Mouse (Mus musculus) c-Kit-positive CD71-positive TER-119-negative erythroid progenitor cells, embryonic 14.5 days (primary cell): ENCODE data around the gene Rinl.

Experiments
- DNase-seq: peaks from one replicate; pipeline ENCODE4 v3.0.0-alpha.2; 2013; ENCODE audit warnings: low read depth

Gene Rinl

GRCm38 (mm10) chr7:28788307-28789195 is at the start of gene Rinl:
TSS of gene Rinl (plus strand) at chr7:28788969.
- DNase-seq: no peak

DNA sequence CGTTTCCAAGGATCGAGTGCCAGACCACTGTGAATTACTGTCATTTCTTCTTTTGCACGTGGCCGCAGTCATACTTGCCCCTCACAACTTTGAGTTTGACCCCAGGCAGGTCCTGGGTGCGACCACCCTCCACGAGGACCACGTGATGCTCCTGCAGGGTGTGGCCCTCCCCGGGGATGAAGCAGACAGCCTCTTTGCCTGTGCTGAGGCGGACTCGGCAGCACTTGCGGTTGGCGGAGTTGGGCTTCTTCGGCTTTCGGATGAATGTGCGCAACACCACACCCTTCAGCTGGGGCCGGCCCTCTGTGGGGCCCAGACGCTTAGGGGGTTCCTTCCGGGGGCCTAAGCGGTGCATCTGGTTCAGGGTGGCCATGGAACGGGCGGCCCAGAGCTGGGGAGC is 48.9 kb upstream of the Rinl start:
- DNase-seq: no peak

GRCm38 (mm10) chr7:28740949-28741348 is 47.8 kb upstream of the Rinl start:
- no peak for DNase-seq

- DNase-seq: no peak
Measured at GRCm38 (mm10) chr7:28741368-28741708, 47.4 kb upstream of the Rinl start.

DNA sequence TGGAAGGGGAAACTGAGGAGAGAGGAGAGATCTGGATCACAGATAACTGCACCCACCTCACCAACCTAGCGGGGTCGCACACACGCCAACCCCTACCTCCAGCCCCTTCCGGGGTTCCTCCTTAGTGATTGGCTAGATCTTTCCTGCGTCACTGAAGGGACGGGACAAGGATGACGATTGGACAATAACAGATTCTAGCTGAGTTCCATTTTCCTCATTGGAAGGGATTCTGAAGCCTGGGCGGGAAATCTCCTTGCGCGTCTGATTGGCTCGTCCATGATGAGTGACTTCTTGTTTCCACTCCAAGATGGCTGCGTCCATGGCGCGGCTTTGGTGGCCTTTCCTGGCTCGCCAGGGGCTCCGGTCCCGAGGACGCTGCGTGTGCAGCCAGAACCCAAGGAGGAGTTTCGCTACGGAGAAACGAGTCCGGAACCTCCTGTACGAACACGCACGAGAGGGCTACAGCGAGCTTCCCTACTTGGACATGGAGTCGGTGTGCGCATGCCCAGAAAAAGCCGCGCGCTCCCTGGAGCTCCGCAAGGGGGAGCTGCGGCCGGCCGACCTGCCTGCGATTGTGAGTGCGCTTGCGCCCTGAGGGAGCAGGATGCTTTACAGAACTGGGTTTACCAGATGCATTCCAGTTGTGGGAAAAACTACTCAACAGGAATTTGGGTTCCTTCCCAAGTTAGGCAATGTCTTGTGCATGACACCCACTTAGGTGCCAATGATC is 46.9 kb upstream of the Rinl start, which contains the start of the genes Mrps12 and Sars2:
Gene Mrps12, minus strand, starts transcription at position 112 of the 730 bp plus-strand sequence.
Gene Sars2, plus strand, starts transcription at position 284 of the 730 bp plus-strand sequence.
- DNase-seq: peak; percentile 97

GRCm38 (mm10) chr7:28749935-28750334 is 38.8 kb upstream of the Rinl start:
- DNase-seq: no peak

DNA sequence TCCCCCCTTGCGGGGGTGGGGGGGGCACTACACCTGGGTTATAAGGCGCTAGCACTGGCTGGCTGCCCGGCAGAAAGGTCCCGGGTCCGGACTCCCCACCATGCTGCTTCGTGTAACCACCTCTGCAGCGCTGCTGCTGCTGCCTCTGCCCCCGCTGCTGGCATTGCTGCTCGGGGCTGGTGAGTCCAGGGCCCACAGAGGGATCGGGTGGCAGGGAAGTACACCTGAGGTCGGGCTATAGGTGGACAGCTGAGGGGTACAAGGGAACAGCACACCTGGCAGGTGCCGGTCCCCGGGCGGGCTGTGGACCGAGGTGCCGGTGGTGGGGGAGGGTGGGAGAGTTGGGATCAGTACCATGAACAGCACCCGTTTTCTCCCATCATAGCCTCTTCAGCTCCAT is 32.7 kb upstream of the Rinl start, which contains the start of gene Ccer2:
Gene Ccer2, plus strand, starts transcription at position 96 of the 400 bp plus-strand sequence.
- DNase-seq: no peak

- DNase-seq: no peak
Measured at GRCm38 (mm10) chr7:28758623-28759022, 30.1 kb upstream of the Rinl start.

DNA sequence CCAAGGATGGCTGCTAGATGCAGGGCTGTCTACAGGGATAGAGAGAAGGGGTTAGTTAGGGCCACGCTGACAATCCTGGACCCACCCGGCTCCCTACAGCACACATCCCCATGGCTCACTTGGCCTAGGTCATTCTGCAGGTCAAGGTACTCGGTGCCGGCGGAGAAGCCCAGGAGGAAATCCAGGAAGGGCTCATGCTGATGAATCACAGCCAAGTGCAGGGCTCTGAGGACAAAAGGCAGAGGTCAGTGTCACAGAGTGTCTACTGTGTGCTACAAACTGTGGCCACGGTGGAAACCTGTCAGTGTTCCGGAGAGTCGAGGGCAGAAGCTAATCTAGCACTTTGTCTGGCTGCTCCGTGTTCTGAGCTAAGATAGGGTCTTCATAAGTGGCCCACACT is 26.9 kb upstream of the Rinl start:
- DNase-seq: no peak

DNA sequence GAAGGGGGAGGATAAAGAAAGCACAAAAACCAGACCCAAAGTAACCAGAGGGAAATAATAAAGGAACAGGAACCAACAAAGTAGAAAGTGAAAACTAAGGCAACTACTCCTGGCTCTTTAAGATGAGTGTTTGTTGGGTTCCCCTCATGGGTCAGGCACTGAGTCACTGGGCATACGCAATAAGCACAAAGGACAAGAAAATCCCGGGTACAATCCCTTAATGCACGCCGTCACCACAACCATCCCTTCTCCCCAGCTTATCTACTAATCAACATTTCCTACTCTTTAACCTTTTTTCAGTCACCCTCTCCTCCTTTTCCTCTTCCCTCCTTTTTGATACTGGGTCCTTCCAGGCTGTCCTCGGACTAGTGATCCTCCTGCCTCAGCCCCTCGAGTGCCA is 23.6 kb upstream of the Rinl start:
- DNase-seq: no peak

DNA sequence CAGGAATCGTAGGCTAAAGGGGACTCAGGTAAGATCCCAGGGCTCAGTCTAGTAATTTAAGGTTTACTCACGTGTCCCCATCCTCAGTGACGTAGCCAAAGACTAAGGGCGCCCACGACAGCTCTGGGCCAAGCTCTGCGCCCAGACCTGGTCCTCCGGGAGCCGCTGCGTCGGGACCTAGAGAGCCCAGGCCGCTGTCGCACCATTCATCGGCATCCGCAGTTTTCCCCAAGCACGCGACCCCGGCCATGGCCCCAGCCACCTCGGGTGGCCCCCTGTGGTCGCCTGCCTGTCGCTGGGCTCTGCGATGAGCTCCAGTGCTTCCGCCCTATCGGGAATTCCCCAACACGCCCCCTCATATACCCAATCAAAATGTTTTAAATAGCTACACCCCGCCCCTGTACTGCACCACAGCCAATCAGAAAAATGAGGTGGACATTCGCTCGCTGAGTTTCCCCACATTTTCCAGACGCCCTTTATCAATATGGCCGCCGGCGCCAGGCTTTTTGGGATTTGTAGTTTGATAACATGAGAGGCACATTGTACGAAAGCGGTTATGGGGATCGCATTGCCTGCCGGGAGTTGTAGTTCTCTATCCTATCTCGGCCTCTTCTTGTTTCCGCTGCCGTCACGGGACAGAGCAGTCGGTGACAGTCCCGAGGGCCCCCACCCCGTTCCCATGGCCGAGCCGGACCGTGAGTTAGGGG is 22.4 kb upstream of the Rinl start, which contains the start of gene Sirt2:
Gene Sirt2, plus strand, starts transcription at position 563 of the 707 bp plus-strand sequence.
- peak; percentile 99 for DNase-seq

DNA sequence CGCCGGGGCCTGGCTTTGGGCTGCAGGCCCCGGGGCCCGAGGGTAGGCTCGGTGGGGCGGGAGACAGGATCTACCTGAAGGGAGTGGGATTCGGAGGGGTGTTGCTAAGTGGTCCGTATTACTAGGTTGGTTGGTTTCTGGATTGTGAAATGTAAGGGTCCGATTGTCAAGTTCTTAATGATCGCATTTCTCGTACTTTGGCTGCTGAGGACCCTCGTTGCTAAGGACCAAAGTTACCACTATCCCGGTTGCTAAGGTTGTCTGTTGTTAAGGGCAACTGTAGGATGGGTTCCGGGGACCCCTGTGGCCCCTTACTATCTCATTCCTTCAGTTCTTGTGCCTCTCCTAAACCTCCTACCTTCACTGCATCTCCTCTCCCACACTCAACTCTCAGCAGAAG is 21.9 kb upstream of the Rinl start:
- no peak for DNase-seq

DNA sequence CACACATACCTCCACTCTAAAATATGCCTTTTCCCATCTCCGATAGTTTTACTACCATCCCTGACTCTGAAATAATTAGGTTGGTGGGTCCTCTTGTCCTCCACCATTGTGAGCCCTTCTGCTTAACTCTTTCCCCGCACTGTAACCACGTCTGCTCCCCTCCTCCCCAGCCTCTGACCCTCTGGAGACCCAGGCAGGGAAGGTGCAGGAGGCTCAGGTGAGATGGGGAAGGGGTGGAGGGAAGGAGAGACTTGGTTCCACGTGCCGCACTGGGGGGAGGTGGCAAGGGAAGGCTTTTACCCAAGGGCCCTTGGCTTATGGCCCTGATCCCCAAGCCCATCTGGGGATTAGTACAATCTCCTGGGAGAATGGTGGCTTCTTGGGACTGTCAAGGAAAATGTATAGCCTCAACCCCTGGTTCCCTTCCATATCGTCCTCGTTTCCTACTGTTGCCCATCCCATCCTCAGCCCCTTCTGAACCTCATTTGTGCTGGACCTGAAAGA is 21.3 kb upstream of the Rinl start, which contains the start of gene Nfkbib:
Gene Nfkbib, minus strand, starts transcription at position 51 of the 504 bp plus-strand sequence.
- no peak for DNase-seq

GRCm38 (mm10) chr7:28769414-28769958 is 19.3 kb upstream of the Rinl start:
- DNase-seq: no peak

GRCm38 (mm10) chr7:28770309-28770708 is 18.5 kb upstream of the Rinl start:
- DNase-seq: no peak

- DNase-seq: no peak
Measured at GRCm38 (mm10) chr7:28771867-28772266, 16.9 kb upstream of the Rinl start.

DNA sequence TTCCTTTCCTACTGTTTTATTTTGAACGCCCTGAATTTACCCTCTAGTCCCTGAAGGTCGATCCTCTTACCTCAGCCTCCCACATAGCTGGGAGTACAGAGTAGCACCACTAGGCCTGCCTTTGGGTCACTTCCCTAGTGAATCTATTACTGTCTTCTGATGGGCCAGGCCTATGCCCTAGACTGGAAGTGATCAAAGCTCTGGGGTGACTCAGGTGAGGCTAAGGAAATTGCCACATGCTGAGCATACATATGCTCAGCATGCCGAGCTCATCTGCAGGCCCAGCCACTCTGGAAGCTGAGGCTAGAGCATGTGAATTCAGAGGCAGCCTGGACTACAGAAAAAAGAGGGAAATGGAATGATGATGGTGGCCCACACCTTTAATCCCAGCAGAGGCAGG is 15.6 kb upstream of the Rinl start:
- no peak for DNase-seq

- no peak for DNase-seq
Measured at GRCm38 (mm10) chr7:28774164-28774563, 14.6 kb upstream of the Rinl start.

DNA sequence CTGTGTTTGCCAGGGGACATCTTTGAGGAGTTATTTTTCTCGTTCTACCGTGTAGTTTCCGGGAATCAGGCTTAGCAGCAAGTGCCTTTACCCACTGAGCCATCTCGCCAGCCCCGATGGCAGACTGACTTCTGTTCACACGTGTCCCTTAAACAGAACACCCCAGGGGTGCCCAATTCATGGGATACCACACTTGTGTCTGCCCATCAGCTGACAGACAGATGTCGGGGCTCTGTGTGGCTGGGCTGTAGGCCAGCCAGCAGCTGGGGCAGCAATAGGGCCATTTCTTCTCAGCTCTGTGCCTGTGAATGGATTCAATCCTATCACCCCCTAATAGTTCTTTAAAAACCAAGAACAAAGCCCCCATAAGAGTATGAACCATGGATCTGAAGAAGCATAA is 13.6 kb upstream of the Rinl start:
- no peak for DNase-seq

- DNase-seq: no peak
Measured at GRCm38 (mm10) chr7:28778825-28779224, 9.9 kb upstream of the Rinl start.

DNA sequence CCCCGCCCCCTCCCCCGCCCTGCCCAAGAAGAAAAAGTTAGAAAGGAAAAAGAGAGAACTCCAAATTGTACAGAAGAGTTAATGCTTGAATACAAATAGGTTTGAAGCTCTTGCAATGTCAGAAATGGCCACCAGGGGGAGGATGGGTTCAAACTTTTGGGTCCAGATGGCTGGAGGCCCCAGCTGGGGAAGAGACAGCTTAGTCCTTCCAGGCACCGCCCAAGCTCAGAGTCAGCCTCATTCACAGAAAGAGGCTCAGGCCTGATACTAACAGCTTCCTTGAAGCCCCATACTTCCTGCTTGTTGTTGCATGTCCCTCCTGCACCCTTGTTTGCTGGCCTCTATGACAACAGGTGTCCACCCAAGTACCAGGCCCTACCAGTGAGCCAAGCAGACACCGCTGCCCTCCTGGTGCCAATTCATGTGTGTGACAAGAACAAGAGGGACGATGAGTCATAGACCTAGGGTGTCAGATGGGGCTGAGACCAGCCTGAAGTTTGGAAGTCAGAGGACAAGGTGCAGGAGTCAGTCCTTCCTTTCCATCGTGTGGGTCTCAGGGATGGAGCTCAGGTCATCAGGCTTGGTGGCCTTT is 8.6 kb upstream of the Rinl start:
- DNase-seq: peak; percentile 93
